Mouse (Mus musculus) thymus, adult 18-20 months (tissue): Measurements from ENCODE around the gene Col24a1.
"Not testable (repeated sequence)": the region's sequence is repeated elsewhere in the genome, so short reads cannot be mapped to it uniquely, and the experiment has no call there.

Experiments
- DNase-seq, 2 experiments: peaks; one replicate each; pipeline ENCODE4 v3.0.0; 2022; ENCODE audit warnings: mixed read lengths in 2 of 2

Col24a1 gene

GRCm38 (mm10) chr3:145356865-145357487 is 64.7 kb downstream of the Col24a1 start:
- no peak for DNase-seq

- no peak for DNase-seq
Measured at GRCm38 (mm10) chr3:145365227-145365626, 73.0 kb downstream of the Col24a1 start.

GRCm38 (mm10) chr3:145367176-145367717 is 75.0 kb downstream of the Col24a1 start:
- no peak for DNase-seq

GRCm38 (mm10) chr3:145376298-145376697 is 84.0 kb downstream of the Col24a1 start:
- no peak for DNase-seq

- no peak for DNase-seq
Measured at GRCm38 (mm10) chr3:145383095-145383494, 90.8 kb downstream of the Col24a1 start.

GRCm38 (mm10) chr3:145386434-145386833 is 94.2 kb downstream of the Col24a1 start:
- no peak for DNase-seq

GRCm38 (mm10) chr3:145390681-145391080 is 98.4 kb downstream of the Col24a1 start:
- no peak for DNase-seq

GRCm38 (mm10) chr3:145391986-145392659 is 99.9 kb downstream of the Col24a1 start:
- no peak for DNase-seq

- no peak for DNase-seq
Measured at GRCm38 (mm10) chr3:145399173-145399572, 106.9 kb downstream of the Col24a1 start.

GRCm38 (mm10) chr3:145402257-145402656 is 110.0 kb downstream of the Col24a1 start:
- DNase-seq, result no peak

GRCm38 (mm10) chr3:145402994-145403393 is 110.7 kb downstream of the Col24a1 start:
- DNase-seq, result no peak

- DNase-seq, result no peak
Measured at GRCm38 (mm10) chr3:145408045-145408444, 115.8 kb downstream of the Col24a1 start.

GRCm38 (mm10) chr3:145412137-145412536 is 119.9 kb downstream of the Col24a1 start:
- no peak for DNase-seq

- no peak for DNase-seq
Measured at GRCm38 (mm10) chr3:145414362-145414761, 122.1 kb downstream of the Col24a1 start.

- DNase-seq, result no peak
Measured at GRCm38 (mm10) chr3:145417809-145418208, 125.5 kb downstream of the Col24a1 start.

GRCm38 (mm10) chr3:145420421-145420820 is 128.1 kb downstream of the Col24a1 start:
- DNase-seq, result no peak

- no peak for DNase-seq
Measured at GRCm38 (mm10) chr3:145422044-145422443, 129.8 kb downstream of the Col24a1 start.

GRCm38 (mm10) chr3:145438352-145438751 is 146.1 kb downstream of the Col24a1 start:
- DNase-seq, result no peak

- no peak for DNase-seq
Measured at GRCm38 (mm10) chr3:145439086-145439485, 146.8 kb downstream of the Col24a1 start.

GRCm38 (mm10) chr3:145440993-145441392 is 148.7 kb downstream of the Col24a1 start:
- DNase-seq, result no peak

GRCm38 (mm10) chr3:145442268-145442667 is 150.0 kb downstream of the Col24a1 start:
- DNase-seq, result no peak

- not testable (repeated sequence) for DNase-seq
Measured at GRCm38 (mm10) chr3:145443167-145443566, 150.9 kb downstream of the Col24a1 start.

GRCm38 (mm10) chr3:145457039-145457438 is 164.8 kb downstream of the Col24a1 start:
- DNase-seq, result no peak

- no peak for DNase-seq
Measured at GRCm38 (mm10) chr3:145462351-145462750, 170.1 kb downstream of the Col24a1 start.
